Mouse (Mus musculus): ENCODE data around the gene Creb5.

Creb5 gene

DNA sequence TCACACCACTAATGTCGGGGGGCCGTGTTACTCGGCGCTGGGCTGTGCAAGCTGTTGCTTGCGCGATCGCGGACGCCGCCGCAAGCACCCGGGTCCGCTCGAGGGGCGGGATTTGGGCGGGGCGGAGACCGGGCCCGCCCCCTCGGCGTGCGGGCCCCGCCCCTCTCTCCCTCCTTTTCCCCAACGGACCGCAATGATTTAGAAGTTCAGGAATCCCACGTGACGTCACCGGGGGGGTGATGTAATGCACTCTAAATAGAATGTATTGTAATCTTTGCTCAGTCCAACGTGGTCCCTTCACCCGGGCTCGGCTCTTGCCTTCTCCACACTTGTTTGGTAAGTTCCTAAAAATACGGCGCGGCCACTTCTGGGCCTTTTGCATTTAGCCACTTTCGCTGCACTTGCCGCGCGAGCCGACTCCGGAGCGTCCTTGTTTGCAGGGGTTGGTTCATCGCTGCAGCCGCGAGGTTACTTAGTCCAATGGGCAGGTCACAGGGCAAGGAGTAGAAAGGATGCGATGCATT, at the start of gene Creb5:
Creb5 (plus strand) TSS at position 233 of the 524 bp plus-strand sequence.
- POLR2A ChIA-PET: no interaction called here
- CTCF ChIA-PET: no interaction called here

GRCm38 (mm10) chr6:53259841-53260240, 27.2 kb upstream of the Creb5 start:
- CTCF ChIA-PET: no interaction called here
- POLR2A ChIA-PET: interaction anchor here in 1 of 4 experiments (0.7 kb wide), 1 partner anchor 978 kb away, joined by 3 read pairs; no protein-coding TSS in a partner anchor

- ChIA-PET CTCF (no interaction called here), POLR2A (interaction anchor here in 1 of 4 experiments (0.6 kb wide), 1 partner anchor 583 kb away, joined by 3 read pairs; no protein-coding TSS in a partner anchor)
These were observed 24.7 kb upstream of the Creb5 start for GRCm38 (mm10) chr6:53262401-53262800.

DNA sequence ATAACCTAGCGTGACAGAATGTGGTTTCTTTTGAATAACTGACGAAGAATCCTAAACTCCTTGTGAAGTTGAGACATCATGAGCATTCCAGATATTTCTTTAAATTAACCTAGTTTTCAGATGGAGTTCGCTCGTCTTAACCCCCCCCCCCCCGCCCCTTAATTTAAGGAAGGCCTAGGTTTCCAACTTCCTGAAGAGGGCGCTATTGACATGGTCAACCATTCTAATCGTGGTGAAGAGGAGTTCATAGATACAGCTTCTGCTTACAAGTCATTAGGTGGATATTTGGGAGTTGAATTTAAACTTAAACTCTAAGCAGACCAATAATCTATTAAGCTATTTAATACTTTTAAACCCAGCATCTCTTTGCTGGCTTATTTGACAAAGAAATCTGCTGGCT, 20.0 kb upstream of the Creb5 start:
- ChIA-PET POLR2A (interaction anchor here in 1 of 4 experiments (0.6 kb wide), 1 partner anchor 81 kb away, joined by 3 read pairs; no protein-coding TSS in a partner anchor), CTCF (interaction anchor here in 2 of 4 experiments (0.6 to 1.1 kb wide), 2 partner anchors 59 to 224 kb away, joined by 3 to 6 read pairs; no protein-coding TSS in a partner anchor)

- POLR2A ChIA-PET: interaction anchor here in 1 of 4 experiments (0.6 kb wide), 1 partner anchor 82 kb away, joined by 3 read pairs; no protein-coding TSS in a partner anchor
- CTCF ChIA-PET: interaction anchor here in 2 of 4 experiments (0.6 to 1.1 kb wide), 2 partner anchors 60 to 653 kb away, joined by 3 read pairs; no protein-coding TSS in a partner anchor
These were observed 19.2 kb upstream of the Creb5 start for GRCm38 (mm10) chr6:53267732-53268505.

- ChIA-PET CTCF (no interaction called here), POLR2A (no interaction called here)
These were observed 15.9 kb upstream of the Creb5 start for GRCm38 (mm10) chr6:53271216-53271615.

DNA sequence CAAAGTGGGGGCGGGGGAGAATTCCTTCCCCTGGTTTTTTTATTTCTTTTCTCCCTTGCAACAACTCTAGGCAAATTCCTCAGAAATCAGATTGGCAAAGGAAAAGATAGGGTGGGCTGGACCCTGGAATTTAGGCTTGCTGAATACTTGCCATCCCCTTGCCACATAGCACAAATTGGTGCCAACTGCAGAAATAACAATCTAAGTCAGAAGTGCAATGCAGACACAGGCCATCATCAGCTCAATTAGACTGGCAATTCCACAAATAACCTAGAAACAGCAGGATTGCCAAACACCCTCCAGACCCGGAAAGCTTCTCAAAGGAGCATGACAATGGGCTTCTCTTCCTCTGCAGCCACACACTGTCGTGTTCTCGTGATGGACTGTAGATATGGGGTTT, 15.4 kb upstream of the Creb5 start:
- CTCF ChIA-PET: no interaction called here
- POLR2A ChIA-PET: no interaction called here

- ChIA-PET CTCF (no interaction called here), POLR2A (no interaction called here)
These were observed 557 bp upstream of the Creb5 start for GRCm38 (mm10) chr6:53286389-53287037.

GRCm38 (mm10) chr6:53287562-53288381, 702 bp downstream of the Creb5 start:
- CTCF ChIA-PET: interaction anchor here in 1 of 4 experiments (1.7 kb wide), 1 partner anchor 318 kb away, joined by 5 read pairs; no protein-coding TSS in a partner anchor
- POLR2A ChIA-PET: no interaction called here

- CTCF ChIA-PET: interaction anchor here in 1 of 4 experiments (1.4 to 1.7 kb wide), 2 partner anchors 302 to 319 kb away, joined by 3 to 5 read pairs; no protein-coding TSS in a partner anchor
- POLR2A ChIA-PET: no interaction called here
These were observed 1.8 kb downstream of the Creb5 start for GRCm38 (mm10) chr6:53288584-53289558.

DNA sequence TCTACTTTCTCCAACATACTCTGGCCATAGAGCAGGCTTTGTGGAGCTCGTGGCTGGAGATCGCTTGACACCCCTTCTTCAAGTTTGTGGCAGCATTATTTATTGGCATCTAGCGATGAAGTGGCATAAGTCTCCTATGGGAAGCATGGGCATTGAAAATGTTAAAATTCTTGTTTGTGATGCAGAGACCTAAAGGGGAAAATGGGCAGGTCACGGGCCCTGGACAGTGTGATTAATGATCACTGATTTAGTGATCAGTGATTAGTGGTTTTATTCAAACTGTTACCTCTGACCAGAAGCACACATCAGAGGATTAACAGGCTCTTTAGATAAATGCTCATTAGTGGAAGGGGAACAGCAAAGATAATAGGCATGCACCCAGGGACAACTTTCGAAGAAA, 2.6 kb downstream of the Creb5 start:
- ChIA-PET POLR2A (no interaction called here), CTCF (interaction anchor here in 2 of 4 experiments (0.5 to 1.7 kb wide), 4 partner anchors 293 to 1106 kb away, joined by 3 to 5 read pairs (median 3); no protein-coding TSS in a partner anchor)

GRCm38 (mm10) chr6:53290215-53290990, 3.3 kb downstream of the Creb5 start:
- ChIA-PET CTCF (interaction anchor here in 1 of 4 experiments (0.7 to 1.4 kb wide), 3 partner anchors 220 to 303 kb away, joined by 3 read pairs; no protein-coding TSS in a partner anchor), POLR2A (no interaction called here)

GRCm38 (mm10) chr6:53292931-53293330, 5.9 kb downstream of the Creb5 start:
- ChIA-PET CTCF (no interaction called here), POLR2A (no interaction called here)

DNA sequence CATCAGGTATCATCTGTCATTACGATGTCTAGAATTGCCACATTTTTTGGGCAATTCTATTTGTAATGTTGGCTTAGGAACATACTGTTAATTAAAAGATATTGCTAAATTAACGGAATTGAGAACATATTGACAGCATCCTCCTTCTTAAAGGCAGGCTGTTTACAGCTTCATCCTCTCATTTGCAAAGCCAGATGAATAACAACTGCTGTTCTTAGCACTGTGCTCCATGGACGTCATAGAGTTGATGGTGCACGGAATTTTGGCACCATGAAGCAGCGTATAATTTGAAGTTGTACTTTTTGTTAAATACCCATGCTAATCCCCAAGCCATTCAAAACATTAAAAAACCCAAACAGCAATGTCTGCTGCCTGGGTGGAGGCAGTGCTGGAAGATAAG, 10.8 kb downstream of the Creb5 start:
- CTCF ChIA-PET: no interaction called here
- POLR2A ChIA-PET: no interaction called here

DNA sequence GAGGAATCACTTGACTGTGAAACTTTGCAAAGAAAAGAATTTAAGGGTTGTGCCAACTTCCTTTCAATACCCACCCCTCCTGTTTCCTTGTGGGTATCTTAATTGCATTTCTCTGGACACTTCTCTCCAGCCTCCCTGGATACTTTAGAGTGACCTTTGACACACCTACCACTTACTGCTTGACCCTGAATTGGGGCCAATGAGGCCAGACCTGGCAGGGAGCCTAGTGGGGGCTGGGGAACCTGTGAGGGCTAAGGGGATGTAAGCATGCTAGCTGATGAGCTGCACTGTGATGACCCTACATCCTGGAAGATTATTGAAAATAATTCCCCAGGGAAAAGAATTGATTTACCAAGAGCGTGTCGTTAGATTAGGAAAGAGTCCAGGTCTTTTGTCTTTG, 17.1 kb downstream of the Creb5 start:
- ChIA-PET POLR2A (no interaction called here), CTCF (no interaction called here)

DNA sequence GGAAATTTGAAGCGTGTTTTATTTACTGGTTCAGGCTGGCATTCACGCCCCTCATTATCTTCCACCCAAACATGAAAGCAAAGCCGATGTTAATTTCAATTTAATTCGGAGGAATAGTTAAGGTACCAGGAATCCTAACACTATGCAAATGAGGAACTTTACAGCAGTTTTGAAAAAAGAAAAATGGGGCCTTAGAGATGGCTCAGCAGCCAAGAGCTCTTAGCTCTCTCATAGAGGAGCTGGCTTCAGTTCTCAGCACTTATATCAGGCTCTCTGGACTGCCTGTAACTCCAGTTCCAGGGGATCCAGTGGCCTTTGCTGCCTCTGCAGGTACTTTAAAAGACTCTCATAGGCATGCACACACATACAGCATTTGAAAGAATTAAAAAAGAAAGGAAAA, 19.1 kb downstream of the Creb5 start:
- CTCF ChIA-PET: no interaction called here
- POLR2A ChIA-PET: no interaction called here

GRCm38 (mm10) chr6:53306710-53307109, 19.6 kb downstream of the Creb5 start:
- ChIA-PET CTCF (no interaction called here), POLR2A (no interaction called here)

GRCm38 (mm10) chr6:53308684-53309083, 21.6 kb downstream of the Creb5 start:
- CTCF ChIA-PET: no interaction called here
- POLR2A ChIA-PET: no interaction called here
